Mouse (Mus musculus): ENCODE data around the gene Dhx15. TPM values are rescaled to one million over a fixed set of nuclear protein-coding genes. Genes with fewer than 3 reads are reported as not detected.

Dhx15 gene
- polyA plus RNA-seq, 1 experiment: 4.5 TPM

DNA sequence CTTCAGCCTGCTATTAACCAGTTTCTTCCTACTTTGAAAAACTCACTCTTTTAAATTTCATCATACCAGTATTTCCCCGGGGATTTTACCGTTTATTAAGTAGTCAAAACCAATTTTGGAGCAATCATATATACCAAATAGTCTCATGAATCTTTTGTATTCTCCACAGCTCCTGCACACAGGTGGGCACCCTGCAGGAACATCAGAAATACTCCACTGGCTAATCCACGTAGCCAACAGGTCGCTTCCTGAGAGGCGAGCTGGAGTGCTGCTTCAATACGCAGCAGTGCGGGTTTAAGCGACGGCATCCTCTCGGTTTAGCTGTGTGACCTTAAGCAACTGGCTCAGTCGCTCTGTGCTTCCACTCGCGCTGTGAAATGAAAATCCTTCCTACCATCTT is 58.9 kb downstream of the Dhx15 start:
- TF ChIP-seq GATA1 (IDR thresholded peaks at IDR 0.05; ENCODE audit: low read length) (no peak), TAL1 (IDR thresholded peaks at IDR 0.05; ENCODE audit: low read length) (no peak)
- H3K9me3 ChIP-seq (ENCODE audit: control insufficient read depth, low read length): no peaks in the 10 kb centered on the region
- H3K27me3 ChIP-seq (ENCODE audit: control insufficient read depth): no peaks in the 10 kb centered on the region
- no peaks in the 10 kb centered on the region; the same call in 1 of the 2 replicates for H3K36me3 ChIP-seq (ENCODE audit: control insufficient read depth)
- no peak overlapping the region for H3K4me3 ChIP-seq (replicated peaks)
- H3K4me1 ChIP-seq (ENCODE audit: control insufficient read depth): no peaks in the 10 kb centered on the region

DNA sequence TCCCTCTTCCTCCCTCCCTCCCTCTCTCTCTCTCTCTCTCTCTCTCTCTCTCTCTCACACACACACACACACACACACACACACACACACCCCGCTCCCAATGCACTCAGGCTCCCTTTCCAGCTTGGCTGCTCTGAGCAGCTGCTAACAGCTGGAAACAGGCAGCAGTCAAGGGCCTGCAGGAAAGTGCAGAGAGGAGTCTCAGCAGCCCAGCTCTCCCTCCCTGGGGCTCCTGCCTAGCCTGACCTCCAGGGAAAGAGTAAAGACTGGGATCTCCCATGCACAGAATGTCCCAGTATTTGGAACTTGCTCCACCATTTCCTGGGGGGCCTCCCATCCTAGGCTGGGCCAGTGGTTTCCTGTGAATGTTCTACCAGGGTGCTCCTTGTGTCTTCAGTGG is 59.8 kb downstream of the Dhx15 start:
- Histone ChIP-seq H3K4me1 (ENCODE audit: control insufficient read depth) (no peaks in the 10 kb centered on the region), H3K4me3 (replicated peaks) (no peak overlapping the region), H3K36me3 (ENCODE audit: control insufficient read depth) (no peaks in the 10 kb centered on the region; the same call in 1 of the 2 replicates), H3K27me3 (ENCODE audit: control insufficient read depth) (no peaks in the 10 kb centered on the region), H3K9me3 (ENCODE audit: control insufficient read depth, low read length) (no peaks in the 10 kb centered on the region)
- TF ChIP-seq GATA1 (IDR thresholded peaks at IDR 0.05; ENCODE audit: low read length) (no peak), TAL1 (IDR thresholded peaks at IDR 0.05; ENCODE audit: low read length) (no peak)

DNA sequence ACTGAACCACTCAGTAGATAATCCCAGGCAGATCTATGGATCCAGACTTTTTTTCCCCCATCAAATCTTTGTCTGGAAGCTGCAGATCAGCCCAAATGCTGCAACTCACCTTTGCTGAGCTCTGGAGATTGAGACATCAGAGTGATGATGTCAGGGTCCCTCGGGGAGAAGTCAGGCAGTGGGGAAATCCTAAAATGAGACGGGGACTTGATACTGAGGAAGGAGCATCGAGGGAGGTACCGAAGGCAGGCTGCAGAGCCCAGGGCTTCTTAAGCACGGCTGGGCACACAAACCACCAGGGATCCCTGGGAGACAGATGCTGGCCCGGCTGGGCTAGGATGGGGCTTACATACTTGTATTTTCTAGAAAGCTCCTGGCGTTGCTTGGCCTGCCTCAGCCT is 64.1 kb downstream of the Dhx15 start:
- Histone ChIP-seq H3K36me3 (ENCODE audit: control insufficient read depth) (no peaks in the 10 kb centered on the region), H3K4me3 (replicated peaks) (no peak overlapping the region), H3K27me3 (ENCODE audit: control insufficient read depth) (no peaks in the 10 kb centered on the region), H3K9me3 (ENCODE audit: control insufficient read depth, low read length) (no peaks in the 10 kb centered on the region), H3K4me1 (ENCODE audit: control insufficient read depth) (no peaks in the 10 kb centered on the region)
- TF ChIP-seq TAL1 (IDR thresholded peaks at IDR 0.05; ENCODE audit: low read length): no peak
- no peak for TF ChIP-seq GATA1 (IDR thresholded peaks at IDR 0.05; ENCODE audit: low read length)

DNA sequence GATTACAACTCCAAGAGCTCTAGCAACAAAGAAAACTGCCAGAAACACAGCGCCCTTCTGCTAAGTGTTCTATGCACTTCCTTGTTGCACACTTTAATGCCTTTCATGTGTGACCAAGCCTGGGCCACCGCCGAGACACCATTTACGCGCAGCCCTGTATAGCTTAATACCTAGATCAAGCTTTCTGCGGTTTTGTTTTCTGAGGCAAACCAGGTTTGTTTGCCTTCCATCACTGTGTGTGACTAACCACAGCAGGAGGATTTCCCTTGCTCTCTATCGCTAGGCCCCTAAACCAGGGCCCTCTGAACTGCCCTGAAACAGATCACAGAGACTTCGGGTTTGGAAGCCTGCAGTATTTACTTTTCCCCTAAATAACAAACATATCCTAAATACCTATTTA is 64.5 kb downstream of the Dhx15 start:
- no peak overlapping the region for H3K4me3 ChIP-seq (replicated peaks)
- H3K27me3 ChIP-seq (ENCODE audit: control insufficient read depth): no peaks in the 10 kb centered on the region
- no peaks in the 10 kb centered on the region for H3K4me1 ChIP-seq (ENCODE audit: control insufficient read depth)
- H3K9me3 ChIP-seq (ENCODE audit: control insufficient read depth, low read length): no peaks in the 10 kb centered on the region
- TF ChIP-seq GATA1 (IDR thresholded peaks at IDR 0.05; ENCODE audit: low read length): no peak
- no peak for TF ChIP-seq TAL1 (IDR thresholded peaks at IDR 0.05; ENCODE audit: low read length)
- H3K36me3 ChIP-seq (ENCODE audit: control insufficient read depth): no peaks in the 10 kb centered on the region

DNA sequence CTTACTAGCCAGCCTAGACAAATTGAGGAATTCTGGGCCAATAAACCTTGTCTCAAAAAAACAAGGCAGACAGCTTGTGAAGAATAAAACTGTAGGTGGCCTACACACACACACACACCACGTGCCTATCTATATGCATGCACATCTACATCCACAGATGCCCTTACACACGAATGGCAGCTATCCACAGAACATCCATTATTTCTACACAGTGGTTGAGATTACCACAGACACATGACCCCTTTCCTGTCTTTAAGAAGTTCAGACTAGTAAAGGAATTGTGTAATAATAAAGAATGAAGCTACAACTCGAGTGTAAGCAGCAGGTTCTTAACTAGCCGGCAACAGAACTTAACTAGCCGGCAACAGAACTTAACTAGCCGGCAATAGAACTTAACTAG is 68.2 kb downstream of the Dhx15 start:
- peaks cover 12% of the 10 kb centered on the region for H3K27me3 ChIP-seq (ENCODE audit: control insufficient read depth)
- TF ChIP-seq GATA1 (IDR thresholded peaks at IDR 0.05; ENCODE audit: low read length): no peak
- TF ChIP-seq TAL1 (IDR thresholded peaks at IDR 0.05; ENCODE audit: low read length): no peak
- H3K9me3 ChIP-seq (ENCODE audit: control insufficient read depth, low read length): no peaks in the 10 kb centered on the region
- H3K36me3 ChIP-seq (ENCODE audit: control insufficient read depth): no peaks in the 10 kb centered on the region
- no peaks in the 10 kb centered on the region for H3K4me1 ChIP-seq (ENCODE audit: control insufficient read depth)
- no peak overlapping the region for H3K4me3 ChIP-seq (replicated peaks)

DNA sequence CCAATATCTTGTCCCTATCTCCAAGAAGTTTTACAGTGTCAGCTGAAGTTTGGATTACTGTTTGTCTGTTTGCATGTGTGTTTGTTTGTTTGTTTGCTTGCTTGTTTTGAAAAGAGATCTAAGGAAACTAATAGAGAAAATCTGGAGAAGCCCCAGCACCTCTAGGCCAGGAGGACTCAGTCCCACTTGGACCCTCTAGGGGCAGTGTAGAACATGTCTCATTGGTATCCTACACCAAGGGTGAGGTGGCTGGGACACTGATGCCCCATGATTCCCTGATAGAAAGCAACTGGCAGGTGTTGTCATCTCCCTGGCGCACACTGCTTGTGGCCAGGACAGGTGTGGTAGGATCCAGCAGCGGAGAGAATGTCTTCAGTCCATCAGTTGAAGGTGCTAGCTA is 70.5 kb downstream of the Dhx15 start:
- no peaks in the 10 kb centered on the region; the same call in 1 of the 2 replicates for H3K4me1 ChIP-seq (ENCODE audit: control insufficient read depth)
- TF ChIP-seq GATA1 (IDR thresholded peaks at IDR 0.05; ENCODE audit: low read length) (no peak), TAL1 (IDR thresholded peaks at IDR 0.05; ENCODE audit: low read length) (no peak)
- no peaks in the 10 kb centered on the region for H3K9me3 ChIP-seq (ENCODE audit: control insufficient read depth, low read length)
- H3K36me3 ChIP-seq (ENCODE audit: control insufficient read depth): no peaks in the 10 kb centered on the region
- no peak overlapping the region for H3K4me3 ChIP-seq (replicated peaks)
- peaks cover 35% of the 10 kb centered on the region for H3K27me3 ChIP-seq (ENCODE audit: control insufficient read depth)

DNA sequence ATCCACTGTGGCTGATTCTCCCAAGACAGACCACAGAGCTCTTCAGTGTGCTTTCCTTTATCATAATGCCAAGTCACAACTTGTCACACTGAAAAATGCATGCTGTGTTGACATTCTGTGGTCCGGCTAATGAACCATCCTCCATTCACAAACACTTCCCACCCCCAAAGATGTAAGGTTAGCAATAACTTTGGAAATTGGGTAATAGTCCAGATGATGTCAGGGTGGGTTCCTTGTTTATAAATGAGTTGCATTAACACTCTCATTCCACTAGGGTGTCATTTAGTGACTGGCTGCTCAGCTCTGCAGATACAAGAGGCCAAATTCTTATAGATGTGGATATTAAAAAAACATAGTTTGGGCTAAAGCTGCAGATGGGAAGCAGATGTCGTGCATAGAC is 71.1 kb downstream of the Dhx15 start:
- H3K4me3 ChIP-seq (replicated peaks): no peak overlapping the region
- no peak for TF ChIP-seq GATA1 (IDR thresholded peaks at IDR 0.05; ENCODE audit: low read length)
- TF ChIP-seq TAL1 (IDR thresholded peaks at IDR 0.05; ENCODE audit: low read length): no peak
- H3K27me3 ChIP-seq (ENCODE audit: control insufficient read depth): peaks cover 42% of the 10 kb centered on the region
- H3K9me3 ChIP-seq (ENCODE audit: control insufficient read depth, low read length): peaks cover 3% of the 10 kb centered on the region; the same call in 1 of the 2 replicates
- no peaks in the 10 kb centered on the region for H3K36me3 ChIP-seq (ENCODE audit: control insufficient read depth)
- H3K4me1 ChIP-seq (ENCODE audit: control insufficient read depth): no peaks in the 10 kb centered on the region; the same call in 1 of the 2 replicates

DNA sequence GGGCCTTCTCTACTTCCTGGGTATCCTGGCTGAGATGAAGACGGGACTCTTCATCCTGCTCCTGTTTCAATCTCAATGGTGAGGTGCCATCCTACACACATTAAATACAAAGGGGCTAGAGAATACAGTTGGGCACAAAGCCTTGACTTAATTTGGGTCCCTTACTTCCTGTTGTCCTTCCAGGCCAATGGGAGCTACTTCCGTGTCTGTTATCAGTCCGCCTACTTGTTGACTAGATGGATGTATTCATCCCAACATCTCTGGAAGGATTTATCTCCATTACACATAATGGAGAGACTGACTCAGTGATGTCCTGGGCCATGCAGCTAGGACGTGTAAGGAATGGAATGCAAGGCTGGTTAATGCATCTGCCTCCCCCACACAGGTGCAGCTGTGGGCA is 72.5 kb downstream of the Dhx15 start:
- no peak overlapping the region for H3K4me3 ChIP-seq (replicated peaks)
- peaks cover 55% of the 10 kb centered on the region for H3K27me3 ChIP-seq (ENCODE audit: control insufficient read depth)
- H3K4me1 ChIP-seq (ENCODE audit: control insufficient read depth): no peaks in the 10 kb centered on the region; the same call in 1 of the 2 replicates
- H3K9me3 ChIP-seq (ENCODE audit: control insufficient read depth, low read length): peaks cover 3% of the 10 kb centered on the region; the same call in 1 of the 2 replicates
- TF ChIP-seq GATA1 (IDR thresholded peaks at IDR 0.05; ENCODE audit: low read length): no peak
- no peak for TF ChIP-seq TAL1 (IDR thresholded peaks at IDR 0.05; ENCODE audit: low read length)
- H3K36me3 ChIP-seq (ENCODE audit: control insufficient read depth): no peaks in the 10 kb centered on the region

DNA sequence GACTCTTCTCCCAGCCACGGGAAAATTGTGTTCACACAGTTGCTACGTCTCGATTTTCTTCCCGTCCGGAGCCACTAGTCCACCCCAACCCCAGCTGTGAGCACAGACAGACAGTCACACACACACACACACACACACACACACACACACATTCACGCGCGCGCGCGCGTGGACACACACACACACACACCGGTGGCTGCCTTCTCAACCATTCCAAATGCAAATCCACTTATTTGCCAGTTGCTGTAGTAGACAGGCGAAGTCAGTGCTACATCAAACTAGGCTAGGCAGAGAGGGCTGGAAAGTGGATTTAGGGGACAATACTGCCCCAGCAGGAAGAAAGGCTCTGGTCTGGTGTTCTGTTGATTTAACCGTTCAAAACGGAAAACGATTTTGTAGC is 73.9 kb downstream of the Dhx15 start:
- peaks cover 70% of the 10 kb centered on the region for H3K27me3 ChIP-seq (ENCODE audit: control insufficient read depth)
- no peak for TF ChIP-seq TAL1 (IDR thresholded peaks at IDR 0.05; ENCODE audit: low read length)
- no peak for TF ChIP-seq GATA1 (IDR thresholded peaks at IDR 0.05; ENCODE audit: low read length)

DNA sequence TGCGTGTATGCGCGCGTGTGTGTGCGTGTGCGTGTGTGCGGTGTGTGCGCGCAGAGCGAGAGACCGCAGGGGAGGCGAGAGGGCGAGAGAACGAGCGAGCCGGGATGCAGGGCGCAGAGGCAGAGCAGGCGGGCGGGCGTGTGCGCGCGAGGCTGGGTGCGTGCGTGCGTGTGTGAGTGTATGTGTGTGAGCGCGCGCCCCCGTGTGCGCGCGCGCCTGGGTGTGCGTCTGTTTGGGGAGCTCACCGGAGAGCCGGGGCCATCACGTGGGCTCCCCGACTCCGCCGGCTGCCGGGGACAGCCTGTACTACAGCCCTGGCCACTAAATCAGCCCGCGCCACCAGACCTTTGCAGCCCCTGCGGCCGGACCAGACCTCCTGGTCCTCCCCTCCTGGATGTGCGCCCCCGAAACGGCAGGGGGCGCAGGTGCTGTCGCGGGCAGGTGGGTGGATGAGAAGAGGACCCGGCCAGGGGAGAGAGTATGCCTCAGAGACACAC is 74.4 kb downstream of the Dhx15 start:
- Histone ChIP-seq H3K36me3 (ENCODE audit: control insufficient read depth) (no peaks in the 10 kb centered on the region), H3K4me3 (replicated peaks) (peak overlapping the region; percentile 47), H3K9me3 (ENCODE audit: control insufficient read depth, low read length) (peaks cover 3% of the 10 kb centered on the region; the same call in 1 of the 2 replicates), H3K4me1 (ENCODE audit: control insufficient read depth) (no peaks in the 10 kb centered on the region; the same call in 1 of the 2 replicates), H3K27me3 (ENCODE audit: control insufficient read depth) (peaks cover 75% of the 10 kb centered on the region)
- TF ChIP-seq GATA1 (IDR thresholded peaks at IDR 0.05; ENCODE audit: low read length) (no peak), TAL1 (IDR thresholded peaks at IDR 0.05; ENCODE audit: low read length) (no peak)

More for the DNA sequence above, 73.9 kb downstream of the Dhx15 start:
- no peaks in the 10 kb centered on the region; the same call in 1 of the 2 replicates for H3K4me1 ChIP-seq (ENCODE audit: control insufficient read depth)
- no peaks in the 10 kb centered on the region for H3K36me3 ChIP-seq (ENCODE audit: control insufficient read depth)
- H3K4me3 ChIP-seq (replicated peaks): no peak overlapping the region
- peaks cover 3% of the 10 kb centered on the region; the same call in 1 of the 2 replicates for H3K9me3 ChIP-seq (ENCODE audit: control insufficient read depth, low read length)

Measured in erythroblast, embryonic 14.5 days (primary cell).